Mouse (Mus musculus) left cerebral cortex, adult 18-20 months (tissue): ENCODE measurements at regions not wholly inside any gene's neighbourhood (a gene's known extent, or its start where the extent isn't known, plus 50 kb on each side); places are given as distances from the start of the nearest gene placed in this dataset.

Experiments used
- DNase-seq, 2 experiments: peaks; one replicate each; pipeline ENCODE4 v3.0.0; 2021 to 2022; ENCODE audit warnings: low spot score in 2 of 2, mixed read lengths in 1 of 2

DNA sequence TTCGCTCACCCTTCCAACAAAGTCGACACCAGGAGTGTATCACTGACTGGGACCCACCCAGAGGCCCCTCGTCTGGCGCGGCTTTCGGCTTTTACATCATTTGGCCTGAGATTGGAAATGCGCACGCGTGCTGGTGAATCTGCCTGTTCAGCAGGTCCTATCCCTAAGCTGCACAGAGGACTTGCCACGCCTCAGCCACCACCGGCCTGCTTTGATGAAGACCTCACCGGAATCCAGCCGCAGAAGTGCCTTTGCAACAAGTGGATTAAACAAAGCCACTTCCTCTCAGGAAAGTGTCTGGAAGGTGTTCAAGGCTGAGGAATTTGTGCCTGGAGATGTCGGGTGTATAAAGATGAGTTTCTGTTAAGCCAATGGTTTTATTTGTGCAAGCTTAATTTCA, 143.3 kb upstream of the Zc3h12a start:
- no peak for DNase-seq

DNA sequence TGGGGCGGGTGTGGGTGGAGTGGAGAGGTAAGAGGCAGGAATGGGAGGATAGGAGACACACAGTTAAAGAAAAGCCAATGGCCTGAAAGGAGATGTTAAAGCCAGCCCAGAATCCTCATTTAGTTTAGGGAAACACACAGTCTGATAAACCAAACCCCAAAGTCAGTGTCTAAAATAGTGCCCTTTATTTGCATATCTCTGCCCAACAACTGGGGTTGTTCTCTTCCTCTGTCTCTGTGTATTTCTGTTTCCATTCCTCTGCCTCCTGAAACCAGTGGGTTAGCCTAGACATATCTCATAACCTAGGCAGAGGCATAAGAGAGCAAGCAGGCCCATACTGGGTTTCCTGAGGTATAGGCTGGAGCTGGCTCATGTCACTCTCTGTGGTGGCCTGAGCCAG, 138.6 kb upstream of the Zc3h12a start:
- no peak for DNase-seq

DNA sequence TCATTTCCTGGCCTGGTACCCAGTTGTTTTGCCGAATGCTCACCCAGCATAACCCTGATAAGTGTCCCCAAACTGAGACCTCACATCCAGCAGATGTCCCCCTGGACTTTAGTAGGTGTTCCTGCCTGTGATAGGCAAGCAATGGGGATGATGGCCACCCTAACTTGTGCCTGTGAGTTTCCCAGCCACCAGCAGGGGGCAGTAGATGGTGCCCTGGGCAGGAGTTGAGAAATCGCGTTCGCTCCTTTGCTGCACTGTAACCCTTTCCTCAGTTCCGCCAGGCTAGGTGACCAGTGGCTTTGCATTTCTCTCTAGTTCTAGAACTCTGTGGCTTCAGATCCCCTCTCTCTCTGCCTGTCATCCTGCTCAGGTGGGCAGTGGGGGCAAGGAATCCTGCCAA, 137.9 kb upstream of the Zc3h12a start:
- peak in 1 of 2 experiments; percentile 28 for DNase-seq

DNA sequence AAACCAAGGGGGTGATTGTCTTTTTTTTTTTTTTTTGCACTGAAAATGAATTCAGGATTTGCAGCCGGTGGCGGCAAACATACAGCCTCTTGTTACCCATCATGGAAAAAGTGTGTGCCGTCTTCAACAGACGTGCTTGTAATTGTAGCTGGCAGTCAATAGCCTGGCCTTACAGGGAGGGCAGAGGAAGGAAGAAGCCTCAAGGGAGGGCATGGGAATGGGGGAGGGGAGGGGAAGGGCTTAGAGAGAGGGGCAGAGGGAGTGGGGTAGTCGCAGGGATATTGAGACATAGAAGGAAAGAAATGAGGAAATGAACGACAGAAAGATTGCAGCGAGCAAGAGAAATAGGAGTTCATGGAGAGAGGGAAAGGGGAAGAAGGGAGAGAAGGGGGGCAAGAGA, 137.4 kb upstream of the Zc3h12a start:
- DNase-seq: no peak

GRCm38 (mm10) chr4:125261547-125261946, 133.9 kb upstream of the Zc3h12a start:
- no peak for DNase-seq

GRCm38 (mm10) chr4:125259306-125259705, 131.7 kb upstream of the Zc3h12a start:
- DNase-seq: no peak

GRCm38 (mm10) chr4:125257916-125258315, 130.3 kb upstream of the Zc3h12a start:
- peak in 1 of 2 experiments; percentile 34 for DNase-seq

DNA sequence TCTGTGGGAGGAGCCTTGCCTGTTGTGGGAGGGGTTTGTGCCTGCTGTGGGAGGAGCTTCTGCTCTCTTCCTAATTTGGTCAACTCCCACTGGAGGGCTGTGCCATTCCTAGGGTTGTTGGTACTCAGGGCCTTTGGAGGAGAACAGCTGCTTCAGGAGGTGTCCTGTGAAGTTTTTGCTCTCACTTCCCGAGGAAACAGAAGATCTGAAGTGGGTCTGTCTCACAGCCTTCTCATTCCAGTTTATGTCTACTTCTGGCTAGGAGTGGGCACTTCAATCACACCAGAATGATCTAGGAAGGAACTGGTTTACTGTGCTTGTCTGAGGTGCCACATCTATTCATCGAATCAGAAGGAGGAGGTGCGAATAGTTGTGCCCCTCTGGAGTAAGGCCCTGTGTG, 125.5 kb upstream of the Zc3h12a start:
- DNase-seq: no peak

- DNase-seq: no peak
Observed at GRCm38 (mm10) chr4:125252228-125252627, 124.6 kb upstream of the Zc3h12a start.

- DNase-seq: peak in 1 of 2 experiments; percentile 23
Observed at GRCm38 (mm10) chr4:125249061-125249460, 121.4 kb upstream of the Zc3h12a start.

GRCm38 (mm10) chr4:125246171-125246570, 118.5 kb upstream of the Zc3h12a start:
- no peak for DNase-seq

DNA sequence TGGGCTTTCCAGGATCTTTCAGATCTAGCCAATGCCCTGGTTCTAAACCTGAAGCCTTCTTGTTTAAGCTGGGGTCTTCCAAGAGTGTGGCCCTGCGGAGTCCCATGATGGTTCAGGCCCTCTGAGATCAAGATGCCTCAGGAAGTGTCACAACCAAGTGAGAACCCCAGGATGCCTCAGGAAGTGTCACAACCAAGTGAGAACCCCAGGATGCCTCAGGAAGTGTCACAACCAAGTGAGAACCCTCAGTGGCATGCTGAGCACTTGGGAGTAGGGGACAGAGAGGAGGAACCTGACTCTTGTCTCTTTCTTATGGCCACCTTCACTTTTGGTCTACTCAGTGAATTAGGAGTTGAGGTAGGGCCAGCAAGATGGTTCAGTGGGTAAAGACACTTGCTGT, 114.9 kb upstream of the Zc3h12a start:
- DNase-seq: no peak

- DNase-seq: no peak
Observed at GRCm38 (mm10) chr4:125241577-125242262, 114.1 kb upstream of the Zc3h12a start.

DNA sequence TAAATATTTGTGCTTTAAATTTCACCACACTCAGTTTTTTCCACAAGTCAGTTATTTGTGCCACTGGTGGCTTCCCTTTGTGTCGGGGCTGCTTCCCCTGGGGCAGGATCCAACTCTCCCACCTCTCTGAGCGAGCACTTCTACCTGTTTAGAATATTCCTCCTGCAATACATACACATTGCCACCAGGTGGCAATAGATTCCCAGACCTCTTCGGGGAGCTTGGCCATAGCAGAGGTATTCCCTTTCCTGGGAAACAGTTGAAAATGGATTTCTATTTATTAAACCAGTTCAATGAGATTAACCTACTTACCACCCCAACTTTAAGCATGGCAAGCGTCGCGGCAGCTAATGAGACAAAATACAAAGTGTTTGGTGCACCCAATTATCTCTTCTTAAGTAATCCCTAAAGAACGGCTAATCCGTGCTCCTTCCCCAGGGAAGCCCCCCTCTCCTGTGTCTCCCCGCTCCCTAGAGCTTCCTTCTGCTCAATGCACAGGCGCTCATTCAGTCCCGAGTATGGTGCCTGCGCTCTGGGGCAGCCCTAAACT, 104.1 kb upstream of the Zc3h12a start:
- DNase-seq: peak; percentile 53 to 57

GRCm38 (mm10) chr4:125227194-125227593, 99.6 kb upstream of the Zc3h12a start:
- no peak for DNase-seq

DNA sequence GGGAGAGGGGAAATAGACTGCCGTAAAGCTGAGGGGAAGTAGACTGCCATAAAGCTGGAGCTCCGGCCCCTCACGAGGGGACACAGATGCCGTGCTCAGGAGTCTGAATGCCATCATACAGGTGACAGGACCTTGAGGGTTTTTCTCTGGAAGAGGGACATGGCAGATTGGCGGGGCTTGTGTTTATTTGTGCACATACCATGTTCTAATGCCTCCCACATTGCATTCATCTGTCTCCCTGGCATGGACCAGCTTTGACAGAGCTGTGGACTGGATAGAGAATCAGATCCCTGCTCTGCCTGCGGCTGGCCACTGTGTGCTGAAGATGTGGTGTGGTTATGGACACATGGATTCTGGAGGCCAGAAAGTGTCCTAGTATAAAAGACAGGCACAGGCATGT, 95.3 kb upstream of the Zc3h12a start:
- DNase-seq: no peak

DNA sequence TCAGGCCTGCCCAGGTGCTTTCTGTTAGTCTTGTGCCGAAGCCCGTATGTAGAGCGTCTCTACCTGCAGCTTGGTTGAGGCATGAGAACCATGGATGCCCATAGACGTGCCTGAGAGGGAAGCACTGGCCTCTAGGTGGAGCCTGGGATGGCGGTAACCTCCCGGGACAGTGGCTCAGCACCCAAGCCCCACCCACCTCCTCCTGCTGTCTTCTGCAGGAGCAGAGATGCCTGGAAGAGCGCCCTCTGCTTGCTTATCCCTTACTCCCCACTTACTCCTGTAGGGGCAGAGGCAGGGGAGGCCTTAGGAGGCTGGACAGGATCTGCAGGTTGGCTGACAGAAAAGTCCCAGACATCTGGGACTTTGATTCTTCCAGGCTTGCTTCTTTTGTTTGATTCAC, 92.7 kb upstream of the Zc3h12a start:
- DNase-seq: no peak

GRCm38 (mm10) chr4:125219209-125219608, 91.6 kb upstream of the Zc3h12a start:
- no peak for DNase-seq

DNA sequence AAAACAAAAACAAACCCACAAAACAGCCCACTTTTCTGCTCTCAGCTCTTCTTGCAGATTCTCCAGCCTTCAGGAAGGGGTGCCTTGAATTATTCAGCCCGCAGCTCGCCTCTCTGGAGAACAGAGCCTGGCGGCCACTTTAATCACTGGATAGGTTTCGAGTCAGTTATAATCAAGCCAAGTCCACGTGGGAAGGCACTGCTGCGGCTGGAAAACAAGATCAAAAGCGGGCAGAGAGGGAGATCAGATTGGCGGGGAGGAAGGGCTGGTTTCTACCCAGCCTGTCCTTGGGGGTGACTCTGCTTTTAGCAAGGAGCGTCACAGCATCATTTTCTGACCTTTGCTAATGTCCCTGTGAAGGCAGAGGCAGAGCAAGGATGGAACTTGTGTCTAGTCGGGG, 86.7 kb upstream of the Zc3h12a start:
- no peak for DNase-seq

GRCm38 (mm10) chr4:125212176-125212530, 84.5 kb upstream of the Zc3h12a start:
- DNase-seq: no peak

GRCm38 (mm10) chr4:125211459-125212175, 84.0 kb upstream of the Zc3h12a start:
- DNase-seq: no peak

GRCm38 (mm10) chr4:125210719-125211118, 83.1 kb upstream of the Zc3h12a start:
- DNase-seq: no peak
